ENCODE assay signal across 22 mouse cellular contexts in genomic region chr3:52797164-52797563, GRCm38 (mm10).
DNase-seq lines count a peak whose midpoint lies in the region; ATAC-seq lines count a peak whose summit lies in the region.
"Had no signal": no experiment of that assay in that cellular context is flagged by ENCODE, and none has a peak within 500 bp of the region (broad histone marks: within the 10 kb centered on the region; RNA-seq: fewer than 3 reads in every experiment).

No protein-coding gene starts in this region.

- H3K4me3 ChIP-seq in liver, embryonic 15.5 days (replicated peaks): no peak overlapping the region
- H3K4me3 ChIP-seq in hindbrain, embryonic 12.5 days: no peak overlapping the region
- H3K4me3 ChIP-seq: embryonic facial prominence, embryonic 10.5 days; embryonic facial prominence, embryonic 13.5 days; forebrain, embryonic 10.5 days; forebrain, embryonic 13.5 days; hindbrain, embryonic 13.5 days had no signal

- peak; percentile 40; the same call in 1 of the 2 replicates for ATAC-seq in common myeloid progenitor, adult 5-6 weeks (replicated peaks; ENCODE audit: low read depth, poor library complexity, severe bottlenecking)
- ATAC-seq in erythroblast, adult 5-6 weeks (replicated peaks; ENCODE audit: low FRiP score, poor library complexity, severe bottlenecking): peak; percentile 52
- ATAC-seq in liver, embryonic 15.5 days (ENCODE audit: insufficient read depth): peak; percentile 49; the same call in 1 of the 2 replicates
- ATAC-seq in megakaryocyte-erythroid progenitor cell, adult 5-6 weeks (replicated peaks; ENCODE audit: low FRiP score, low TSS enrichment, poor library complexity, severe bottlenecking): peak; percentile 65
- ATAC-seq in hindbrain, embryonic 12.5 days (ENCODE audit: low FRiP score): no peak
- ATAC-seq: activated CD4-positive, CD25-positive, alpha-beta regulatory T cell, adult 4 months; forebrain, embryonic 13.5 days; forebrain, embryonic 16.5 days; hindbrain, embryonic 16.5 days had no signal

- no peak overlapping the region for H3K27ac ChIP-seq in liver, embryonic 15.5 days (replicated peaks)
- no peak overlapping the region for H3K27ac ChIP-seq in hindbrain, embryonic 12.5 days
- H3K27ac ChIP-seq: embryonic facial prominence, embryonic 10.5 days; embryonic facial prominence, embryonic 13.5 days; forebrain, embryonic 10.5 days; forebrain, embryonic 13.5 days; hindbrain, embryonic 13.5 days had no signal

- H3K36me3 ChIP-seq in liver, embryonic 15.5 days (replicated peaks): no peaks in the 10 kb centered on the region
- H3K36me3 ChIP-seq in hindbrain, embryonic 12.5 days: no peaks in the 10 kb centered on the region
- H3K36me3 ChIP-seq: embryonic facial prominence, embryonic 10.5 days; embryonic facial prominence, embryonic 13.5 days; forebrain, embryonic 10.5 days; hindbrain, embryonic 13.5 days had no signal

- DNase-seq in layer of hippocampus, adult 18-20 months (ENCODE audit: low spot score in 2 of 2): no peak
- DNase-seq in embryo, embryonic 9.5 days (ENCODE audit: extremely low spot score): no peak
- DNase-seq: adrenal gland, adult 8-10 months; adrenal gland, postnatal 25 days; cerebellum, adult 11-12 months; cerebellum, adult 8-10 months; cerebellum, postnatal 14 days; gastrocnemius, postnatal 14 days had no signal

- 41% methylated on average over 4 of the region's 4 CpGs for WGBS in liver, embryonic 15.5 days (ENCODE audit: insufficient replicate concordance)
- WGBS in hindbrain, embryonic 12.5 days: 92% methylated on average over 4 of the region's 4 CpGs

- no peaks in the 10 kb centered on the region for H3K4me1 ChIP-seq in liver, embryonic 15.5 days (replicated peaks)
- H3K4me1 ChIP-seq in hindbrain, embryonic 12.5 days: peaks cover 3% of the 10 kb centered on the region; the same call in 1 of the 2 replicates
- H3K4me1 ChIP-seq: embryonic facial prominence, embryonic 10.5 days; embryonic facial prominence, embryonic 13.5 days; forebrain, embryonic 13.5 days; hindbrain, embryonic 13.5 days had no signal

- H3K27me3 ChIP-seq in liver, embryonic 15.5 days: no peaks in the 10 kb centered on the region
- no peaks in the 10 kb centered on the region for H3K27me3 ChIP-seq in hindbrain, embryonic 12.5 days
- H3K27me3 ChIP-seq: forebrain, embryonic 13.5 days had no signal

- H3K9me3 ChIP-seq in liver, embryonic 15.5 days (replicated peaks): no peaks in the 10 kb centered on the region
- no peaks in the 10 kb centered on the region for H3K9me3 ChIP-seq in hindbrain, embryonic 12.5 days (replicated peaks)
- H3K9me3 ChIP-seq: embryonic facial prominence, embryonic 10.5 days; embryonic facial prominence, embryonic 13.5 days; forebrain, embryonic 10.5 days; forebrain, embryonic 13.5 days; hindbrain, embryonic 13.5 days had no signal

- no peak overlapping the region for H3K9ac ChIP-seq in liver, embryonic 15.5 days
- H3K9ac ChIP-seq in hindbrain, embryonic 12.5 days: no peak overlapping the region
- H3K9ac ChIP-seq: embryonic facial prominence, embryonic 13.5 days; forebrain, embryonic 13.5 days; hindbrain, embryonic 13.5 days had no signal

- no peak overlapping the region; the same call in 1 of the 2 replicates for H3K4me2 ChIP-seq in liver, embryonic 15.5 days
- H3K4me2 ChIP-seq in hindbrain, embryonic 12.5 days (replicated peaks): no peak overlapping the region
- H3K4me2 ChIP-seq: embryonic facial prominence, embryonic 13.5 days; forebrain, embryonic 13.5 days; heart, embryonic 11.5 days; hindbrain, embryonic 13.5 days had no signal
